ENCODE assay signal across 8 mouse cellular contexts in the genomic region with DNA sequence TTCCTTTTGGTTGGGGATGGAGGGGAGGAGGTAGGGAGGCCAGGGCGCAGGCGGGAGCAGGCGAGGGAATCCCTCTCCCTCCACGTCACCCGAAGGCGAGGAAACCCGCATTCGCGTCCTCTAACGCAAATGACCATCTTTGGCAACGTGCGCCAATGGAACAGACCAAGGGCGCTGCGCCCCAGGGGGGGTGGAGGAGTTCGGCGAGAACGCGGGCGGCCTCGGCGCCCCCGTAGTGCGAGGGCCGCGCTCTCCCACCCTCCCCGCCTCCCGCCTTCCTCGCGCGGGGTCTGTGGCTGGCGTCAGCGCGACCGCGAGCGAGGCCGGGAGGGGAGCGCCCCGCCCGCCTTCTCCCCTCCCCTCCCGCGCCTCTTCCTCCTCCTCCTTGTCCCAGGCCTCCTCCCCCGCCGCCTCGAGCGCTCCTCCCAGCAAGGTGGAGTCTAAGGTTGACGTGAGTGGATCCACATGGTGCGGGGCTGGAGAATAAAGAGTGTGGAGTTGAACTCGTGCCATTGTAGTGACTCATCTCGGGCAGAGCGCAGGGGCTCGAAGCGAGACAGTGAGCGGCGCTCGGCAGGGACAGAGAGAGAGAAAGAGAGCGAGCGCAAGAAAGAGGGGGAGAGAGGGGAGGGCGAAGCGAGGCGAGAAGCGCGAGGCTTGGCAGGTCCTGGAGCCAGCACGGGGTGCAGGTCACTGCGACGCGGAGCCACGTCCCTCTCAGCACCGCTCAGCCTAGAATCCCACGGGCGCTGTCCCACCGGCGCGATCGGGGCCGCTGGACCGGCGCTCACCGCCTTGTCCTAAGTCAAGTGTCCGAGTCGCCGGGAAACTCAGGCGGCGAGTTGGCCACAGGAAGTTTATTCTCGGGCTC. TPM values are rescaled to one million over a fixed set of nuclear protein-coding genes. Genes with fewer than 3 reads are reported as not detected.
DNase-seq lines count a peak whose midpoint lies in the region; ATAC-seq lines count a peak whose summit lies in the region.

A gene (plus strand): TSS at position 466 of the 871 bp plus-strand sequence.

- H3K4me3 ChIP-seq in forebrain, embryonic 10.5 days: peak within 1 kb of the TSS; percentile 72
- H3K4me3 ChIP-seq in heart, embryonic 14.5 days (ENCODE audit: control insufficient read depth in 1 of 2, insufficient read depth in 1 of 2, low read depth in 1 of 2, low read length in 2 of 2): peak within 1 kb of the TSS; percentile 78 to 96
- peak within 1 kb of the TSS; percentile 63 for H3K4me3 ChIP-seq in liver, embryonic 12.5 days
- H3K4me3 ChIP-seq in stomach, embryonic 14.5 days (ENCODE audit: low read depth, low read length): peak within 1 kb of the TSS; percentile 84

- H3K27me3 ChIP-seq in forebrain, embryonic 10.5 days (ENCODE audit: poor library complexity, severe bottlenecking): peaks cover 89% of the 10 kb centered on the region
- H3K27me3 ChIP-seq in heart, embryonic 14.5 days (ENCODE audit: control insufficient read depth, insufficient read depth, low read length): no peaks in the 10 kb centered on the region
- H3K27me3 ChIP-seq in liver, embryonic 12.5 days (replicated peaks): peaks cover 87% of the 10 kb centered on the region
- H3K27me3 ChIP-seq in stomach, embryonic 14.5 days (ENCODE audit: control insufficient read depth, insufficient read depth, low read length): no peaks in the 10 kb centered on the region

- no peaks in the 10 kb centered on the region for H3K36me3 ChIP-seq in forebrain, embryonic 10.5 days (replicated peaks)
- no peaks in the 10 kb centered on the region for H3K36me3 ChIP-seq in heart, embryonic 14.5 days (ENCODE audit: control insufficient read depth, insufficient read depth, low read length)
- no peaks in the 10 kb centered on the region for H3K36me3 ChIP-seq in liver, embryonic 12.5 days
- no peaks in the 10 kb centered on the region; the same call in 1 of the 2 replicates for H3K36me3 ChIP-seq in stomach, embryonic 14.5 days (ENCODE audit: control insufficient read depth, insufficient read depth, low read length)

- ATAC-seq in CD4-positive, CD25-positive, alpha-beta regulatory T cell, adult 4 months: peak; percentile 72
- peak; percentile 89 for ATAC-seq in heart, embryonic 14.5 days (ENCODE audit: insufficient number of reproducible peaks, insufficient read depth, low FRiP score, low read depth)
- ATAC-seq in liver, embryonic 12.5 days: peak; percentile 70
- peak; percentile 89 for ATAC-seq in stomach, embryonic 14.5 days (ENCODE audit: insufficient number of reproducible peaks, insufficient read depth, low FRiP score, low read depth)

- DNase-seq in brain, embryonic 18.5 days (ENCODE audit: low read depth, low spot score): peak; percentile 88
- peak; percentile 81 for DNase-seq in forebrain, embryonic 10.5 days (ENCODE audit: extremely low spot score, low spot score)
- DNase-seq in kidney, postnatal 14 days: peak; percentile 97
- DNase-seq in naive thymus-derived CD4-positive, alpha-beta T cell, adult 2 months (ENCODE audit: low read depth): peak; percentile 96

- no peaks in the 10 kb centered on the region for H3K9me3 ChIP-seq in forebrain, embryonic 10.5 days
- no peaks in the 10 kb centered on the region for H3K9me3 ChIP-seq in heart, embryonic 14.5 days (ENCODE audit: control insufficient read depth, low read length)
- H3K9me3 ChIP-seq in liver, embryonic 12.5 days (replicated peaks): no peaks in the 10 kb centered on the region
- no peaks in the 10 kb centered on the region for H3K9me3 ChIP-seq in stomach, embryonic 14.5 days (ENCODE audit: control insufficient read depth, low read depth, low read length)

- peak within 1 kb of the TSS; percentile 89 for H3K27ac ChIP-seq in forebrain, embryonic 10.5 days
- peak within 1 kb of the TSS; percentile 99 to 100 for H3K27ac ChIP-seq in heart, embryonic 14.5 days (replicated peaks in 1 of 2; ENCODE audit: control insufficient read depth in 1 of 2, insufficient read depth in 1 of 2, low read depth in 2 of 2, low read length in 2 of 2)
- H3K27ac ChIP-seq in liver, embryonic 12.5 days: peak within 1 kb of the TSS; percentile 79
- peak within 1 kb of the TSS; percentile 100 for H3K27ac ChIP-seq in stomach, embryonic 14.5 days (ENCODE audit: low read length)

- H3K9ac ChIP-seq in heart, embryonic 14.5 days (ENCODE audit: low read length): peak within 1 kb of the TSS; percentile 95
- peak within 1 kb of the TSS; percentile 66 for H3K9ac ChIP-seq in liver, embryonic 12.5 days
- H3K9ac ChIP-seq in stomach, embryonic 14.5 days (replicated peaks; ENCODE audit: low read depth, low read length): peak within 1 kb of the TSS; percentile 97

- H3K4me1 ChIP-seq in forebrain, embryonic 10.5 days: peaks cover 48% of the 10 kb centered on the region
- peaks cover 6 to 33% of the 10 kb centered on the region in 2 experiments; a peak in 3 of 4 replicates for H3K4me1 ChIP-seq in heart, embryonic 14.5 days (ENCODE audit: control insufficient read depth in 2 of 2, insufficient read depth in 2 of 2, low read length in 2 of 2)
- H3K4me1 ChIP-seq in liver, embryonic 12.5 days: peaks cover 25% of the 10 kb centered on the region
- H3K4me1 ChIP-seq in stomach, embryonic 14.5 days (ENCODE audit: control insufficient read depth, insufficient read depth, low read length): peaks cover 16% of the 10 kb centered on the region; the same call in 1 of the 2 replicates

- peak within 1 kb of the TSS; percentile 91 for H3K4me2 ChIP-seq in heart, embryonic 14.5 days (ENCODE audit: low read length)
- peak within 1 kb of the TSS; percentile 78 for H3K4me2 ChIP-seq in liver, embryonic 12.5 days
- H3K4me2 ChIP-seq in stomach, embryonic 14.5 days (replicated peaks; ENCODE audit: low read depth, low read length): peak within 1 kb of the TSS; percentile 72

- WGBS in forebrain, embryonic 10.5 days: under 1% methylated on average over 84 of the region's 85 CpGs
- WGBS in heart, embryonic 14.5 days: under 1% methylated on average over 71 of the region's 85 CpGs
- WGBS in liver, embryonic 12.5 days (ENCODE audit: insufficient replicate concordance): under 1% methylated on average over 82 of the region's 85 CpGs
- under 1% methylated on average over 64 of the region's 85 CpGs for WGBS in stomach, embryonic 14.5 days

RNA-seq across cellular contexts. Expression of the gene that starts here (rescaled TPM):
- polyA plus RNA-seq in CD4-positive, CD25-positive, alpha-beta regulatory T cell, adult 4 months (2017; shearing (Covaris generic)): 1 to 10 TPM; 1.5 to 1.9 TPM
- 0.32 and 0.60 TPM in 2 replicates for polyA plus RNA-seq in forebrain, embryonic 10.5 days (2016; fragmentation: Nextera tagmentation; extraction: Ambion mirVana)
- 2.6 and 3.1 TPM in 2 replicates for polyA plus RNA-seq in heart, embryonic 14.5 days (2014; fragmentation: Nextera tagmentation; extraction: Ambion mirVana)
- 0.73 and 0.84 TPM in 2 replicates for polyA plus RNA-seq in liver, embryonic 12.5 days (2016; fragmentation: Nextera tagmentation; extraction: Ambion mirVana)
- polyA plus RNA-seq in stomach, embryonic 14.5 days (2014; fragmentation: Nextera tagmentation; extraction: Ambion mirVana): 15.8 and 16.5 TPM in 2 replicates

Comparison
In these comparisons a context has a peak if more than half of its experiments do, and no peak if none do; other contexts are left out.
1. Peak in every context shown above with its lines: DNase-seq, ATAC-seq, H3K4me3 ChIP-seq and H3K27ac ChIP-seq.
2. Peak in DNase-seq, H3K4me3 ChIP-seq and H3K27ac ChIP-seq in forebrain, embryonic 10.5 days; RNA of the gene not detected or under 1 TPM.
3. Peak in ATAC-seq, H3K4me3 ChIP-seq, H3K27ac ChIP-seq, H3K9ac ChIP-seq and H3K4me2 ChIP-seq in liver, embryonic 12.5 days; RNA of the gene not detected or under 1 TPM.